Mouse (Mus musculus): ENCODE data around the gene Ppp2r5c. TPM values are rescaled to one million over a fixed set of nuclear protein-coding genes. Genes with fewer than 3 reads are reported as not detected.

Gene Ppp2r5c
- total RNA-seq (2014; rRNA removed) (173 and 183 TPM in 2 replicates), polyA plus RNA-seq (2015; fragmentation: Nextera tagmentation; extraction: Ambion mirVana) (176 and 178 TPM in 2 replicates)

DNA sequence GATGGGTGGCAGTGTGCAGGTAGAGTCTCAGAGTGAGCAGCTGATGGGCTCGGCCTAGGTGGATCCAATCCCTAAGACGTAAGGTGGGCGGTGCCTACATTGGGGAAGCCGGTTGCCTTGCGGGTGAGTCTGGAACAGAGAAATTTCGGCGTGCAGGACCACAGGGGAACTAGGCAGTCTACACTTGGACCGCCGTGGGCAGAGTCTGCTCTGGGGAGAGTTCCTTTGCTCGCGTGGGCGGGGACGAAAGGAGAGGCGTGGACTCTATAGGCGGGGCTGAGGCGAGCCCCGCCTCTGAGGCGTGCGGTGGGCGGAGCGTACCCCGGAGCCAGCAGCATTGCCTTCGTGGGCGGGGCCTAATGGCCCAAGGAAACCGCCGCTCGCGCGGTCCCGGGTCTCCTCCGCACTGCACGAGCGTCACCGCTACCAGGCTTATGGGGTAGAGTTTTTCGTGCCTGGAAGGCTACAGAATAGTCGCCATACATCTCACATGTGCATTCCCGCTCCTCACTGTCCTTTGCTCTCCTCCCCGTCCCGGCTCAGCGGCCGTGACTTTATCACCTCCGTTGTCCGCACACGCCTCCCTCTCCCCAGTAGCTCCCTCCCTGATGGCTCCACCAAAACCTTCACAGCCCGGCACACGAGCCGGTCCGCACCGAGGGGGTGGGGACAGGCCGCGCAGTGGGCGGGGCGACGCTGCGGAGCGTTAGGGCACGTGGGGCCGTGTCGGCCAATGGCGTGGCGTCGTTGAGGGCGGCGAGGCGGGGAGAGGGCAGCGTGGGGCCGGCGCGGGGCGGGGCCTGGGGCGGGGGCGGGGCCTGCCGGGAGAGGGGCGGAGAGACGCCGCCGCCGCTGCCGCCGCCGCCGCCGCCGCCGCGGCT, at the start of gene Ppp2r5c:
Gene Ppp2r5c, plus strand, starts transcription at position 831 of the 881 bp plus-strand sequence.
- Histone ChIP-seq H3K4me2 (ENCODE audit: low read depth, low read length, poor library complexity, severe bottlenecking) (peak within 1 kb of the TSS; percentile 77), H3K4me1 (ENCODE audit: insufficient read depth, low read length) (no peaks in the 10 kb centered on the region), H3K4me3 (ENCODE audit: low read depth, low read length) (peak within 1 kb of the TSS; percentile 79), H3K27me3 (ENCODE audit: insufficient read depth, low read length) (no peaks in the 10 kb centered on the region), H3K36me3 (ENCODE audit: insufficient read depth, low read length) (peaks cover 2% of the 10 kb centered on the region; the same call in 1 of the 2 replicates), H3K9ac (replicated peaks; ENCODE audit: low read length, poor library complexity, severe bottlenecking) (peak within 1 kb of the TSS; percentile 81), H3K9me3 (ENCODE audit: low read length) (no peaks in the 10 kb centered on the region), H3K27ac (ENCODE audit: low read depth, low read length) (peak within 1 kb of the TSS; percentile 92)
- under 1% methylated on average over 66 of the region's 86 CpGs for WGBS
- DNase-seq (ENCODE audit: low spot score) (peak; percentile 96), ATAC-seq (ENCODE audit: low FRiP score) (peak; percentile 98)
- no peak for TF ChIP-seq CTCF (IDR thresholded peaks at IDR 0.05)

GRCm38 (mm10) chr12:110398351-110398750, 48.6 kb upstream of the Ppp2r5c start:
- H3K4me3 ChIP-seq (ENCODE audit: low read depth, low read length): no peak overlapping the region
- no peaks in the 10 kb centered on the region for H3K4me1 ChIP-seq (ENCODE audit: insufficient read depth, low read length)
- H3K4me2 ChIP-seq (ENCODE audit: low read depth, low read length, poor library complexity, severe bottlenecking): no peak overlapping the region
- DNase-seq (ENCODE audit: low spot score) (peak; percentile 77), ATAC-seq (ENCODE audit: low FRiP score) (0 out of 2 replicates have a peak, but pooled peaks have one; percentile 63)
- TF ChIP-seq CTCF (IDR thresholded peaks at IDR 0.05): peak; percentile 98
- no peaks in the 10 kb centered on the region for H3K27me3 ChIP-seq (ENCODE audit: insufficient read depth, low read length)
- no peak overlapping the region for H3K9ac ChIP-seq (replicated peaks; ENCODE audit: low read length, poor library complexity, severe bottlenecking)
- no peak overlapping the region for H3K27ac ChIP-seq (ENCODE audit: low read depth, low read length)
- no peaks in the 10 kb centered on the region for H3K36me3 ChIP-seq (ENCODE audit: insufficient read depth, low read length)
- WGBS: 17% methylated on average over 8 of the region's 8 CpGs
- H3K9me3 ChIP-seq (ENCODE audit: low read length): no peaks in the 10 kb centered on the region

- no peak for ATAC-seq (ENCODE audit: low FRiP score)
- 88% methylated on average over 6 of the region's 6 CpGs for WGBS
- TF ChIP-seq CTCF (IDR thresholded peaks at IDR 0.05): no peak
Observed at GRCm38 (mm10) chr12:110399161-110399560, 47.8 kb upstream of the Ppp2r5c start.

GRCm38 (mm10) chr12:110400936-110401335, 46.0 kb upstream of the Ppp2r5c start:
- no peak for ATAC-seq (ENCODE audit: low FRiP score)
- H3K9ac ChIP-seq (replicated peaks; ENCODE audit: low read length, poor library complexity, severe bottlenecking): no peak overlapping the region
- no peaks in the 10 kb centered on the region for H3K9me3 ChIP-seq (ENCODE audit: low read length)
- H3K4me3 ChIP-seq (ENCODE audit: low read depth, low read length): no peak overlapping the region
- no peaks in the 10 kb centered on the region for H3K27me3 ChIP-seq (ENCODE audit: insufficient read depth, low read length)
- H3K27ac ChIP-seq (ENCODE audit: low read depth, low read length): no peak overlapping the region
- no peak overlapping the region for H3K4me2 ChIP-seq (ENCODE audit: low read depth, low read length, poor library complexity, severe bottlenecking)
- 84% methylated on average over 5 of the region's 5 CpGs for WGBS
- DNase-seq (ENCODE audit: low spot score): no peak
- H3K4me1 ChIP-seq (ENCODE audit: insufficient read depth, low read length): no peaks in the 10 kb centered on the region
- no peak for TF ChIP-seq CTCF (IDR thresholded peaks at IDR 0.05)
- H3K36me3 ChIP-seq (ENCODE audit: insufficient read depth, low read length): no peaks in the 10 kb centered on the region

More at GRCm38 (mm10) chr12:110399161-110399560, 47.8 kb upstream of the Ppp2r5c start:
- Histone ChIP-seq H3K4me2 (ENCODE audit: low read depth, low read length, poor library complexity, severe bottlenecking) (no peak overlapping the region), H3K9me3 (ENCODE audit: low read length) (no peaks in the 10 kb centered on the region), H3K4me3 (ENCODE audit: low read depth, low read length) (no peak overlapping the region), H3K27me3 (ENCODE audit: insufficient read depth, low read length) (no peaks in the 10 kb centered on the region), H3K36me3 (ENCODE audit: insufficient read depth, low read length) (no peaks in the 10 kb centered on the region), H3K4me1 (ENCODE audit: insufficient read depth, low read length) (no peaks in the 10 kb centered on the region), H3K9ac (replicated peaks; ENCODE audit: low read length, poor library complexity, severe bottlenecking) (no peak overlapping the region), H3K27ac (ENCODE audit: low read depth, low read length) (no peak overlapping the region)
- no peak for DNase-seq (ENCODE audit: low spot score)

DNA sequence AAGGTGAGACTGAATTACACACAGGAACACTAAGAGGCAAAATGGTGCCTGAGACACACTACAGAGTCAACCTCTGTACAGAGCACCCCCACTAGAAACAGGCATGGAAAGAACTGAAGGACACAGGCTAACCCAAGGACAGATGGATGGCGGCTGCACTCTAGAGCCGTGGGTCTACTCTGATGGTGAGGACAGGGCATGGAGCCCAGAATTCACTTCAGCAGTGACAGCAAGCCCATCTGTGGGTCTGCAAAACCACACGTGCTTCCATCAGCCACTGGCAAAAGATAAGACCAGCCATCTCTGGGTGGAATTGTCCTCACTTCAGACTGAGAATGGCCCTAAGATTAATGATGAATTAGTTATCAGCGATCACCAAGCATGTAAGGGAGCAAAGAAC, 45.0 kb upstream of the Ppp2r5c start:
- no peaks in the 10 kb centered on the region for H3K27me3 ChIP-seq (ENCODE audit: insufficient read depth, low read length)
- no peaks in the 10 kb centered on the region for H3K9me3 ChIP-seq (ENCODE audit: low read length)
- no peak overlapping the region for H3K9ac ChIP-seq (replicated peaks; ENCODE audit: low read length, poor library complexity, severe bottlenecking)
- TF ChIP-seq CTCF (IDR thresholded peaks at IDR 0.05): no peak
- H3K27ac ChIP-seq (ENCODE audit: low read depth, low read length): no peak overlapping the region
- H3K4me1 ChIP-seq (ENCODE audit: insufficient read depth, low read length): no peaks in the 10 kb centered on the region
- no peak for DNase-seq (ENCODE audit: low spot score)
- WGBS: 90% methylated on average over 4 of the region's 4 CpGs
- H3K36me3 ChIP-seq (ENCODE audit: insufficient read depth, low read length): no peaks in the 10 kb centered on the region
- H3K4me3 ChIP-seq (ENCODE audit: low read depth, low read length): no peak overlapping the region
- no peak for ATAC-seq (ENCODE audit: low FRiP score)
- no peak overlapping the region for H3K4me2 ChIP-seq (ENCODE audit: low read depth, low read length, poor library complexity, severe bottlenecking)

- Histone ChIP-seq H3K9ac (replicated peaks; ENCODE audit: low read length, poor library complexity, severe bottlenecking) (no peak overlapping the region), H3K27ac (ENCODE audit: low read depth, low read length) (no peak overlapping the region), H3K4me2 (ENCODE audit: low read depth, low read length, poor library complexity, severe bottlenecking) (no peak overlapping the region), H3K9me3 (ENCODE audit: low read length) (no peaks in the 10 kb centered on the region), H3K36me3 (ENCODE audit: insufficient read depth, low read length) (no peaks in the 10 kb centered on the region), H3K4me1 (ENCODE audit: insufficient read depth, low read length) (no peaks in the 10 kb centered on the region), H3K4me3 (ENCODE audit: low read depth, low read length) (no peak overlapping the region), H3K27me3 (ENCODE audit: insufficient read depth, low read length) (no peaks in the 10 kb centered on the region)
- WGBS: 47% methylated on average over 3 of the region's 3 CpGs
- peak; percentile 53 for TF ChIP-seq CTCF (IDR thresholded peaks at IDR 0.05)
- ATAC-seq (ENCODE audit: low FRiP score) (no peak), DNase-seq (ENCODE audit: low spot score) (peak; percentile 60)
Observed at GRCm38 (mm10) chr12:110416244-110416643, 30.7 kb upstream of the Ppp2r5c start.

All from midbrain, postnatal 0 days (tissue).